Mouse (Mus musculus): Measurements from ENCODE around the gene Otud6a.
"Not testable (repeated sequence)": the region's sequence is repeated elsewhere in the genome, so short reads cannot be mapped to it uniquely, and the experiment has no call there.

The Otud6a gene

DNA sequence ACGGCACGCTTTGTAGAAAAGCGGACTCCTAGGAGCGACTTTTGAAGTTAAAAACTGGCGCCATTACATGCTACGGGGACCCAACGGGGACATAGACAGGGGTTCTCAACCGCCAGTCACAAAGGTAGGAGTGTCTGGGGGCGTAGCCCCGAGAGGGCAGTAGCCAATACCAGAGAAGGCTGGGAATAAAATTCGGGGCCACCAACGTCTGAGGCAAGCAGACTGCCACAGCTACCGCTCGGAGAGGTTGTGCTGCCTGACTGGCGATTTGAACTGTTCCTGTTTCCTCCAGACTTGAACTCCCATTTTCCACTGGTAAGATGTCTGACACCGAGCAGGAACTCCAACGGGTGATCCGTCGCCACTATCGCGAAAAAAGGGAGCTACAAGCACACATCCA is at the start of gene Otud6a:
TSS of gene Otud6a (plus strand) at position 321 of the 400 bp plus-strand sequence.
- DNase-seq (ENCODE audit: low read depth, low spot score): no peak

GRCm38 (mm10) chrX:100389887-100390286 is 38.9 kb upstream of the Otud6a start:
- DNase-seq (ENCODE audit: low read depth, low spot score): no peak

GRCm38 (mm10) chrX:100392304-100392703 is 36.5 kb upstream of the Otud6a start:
- peak; percentile 1 for DNase-seq (ENCODE audit: low read depth, low spot score)

DNA sequence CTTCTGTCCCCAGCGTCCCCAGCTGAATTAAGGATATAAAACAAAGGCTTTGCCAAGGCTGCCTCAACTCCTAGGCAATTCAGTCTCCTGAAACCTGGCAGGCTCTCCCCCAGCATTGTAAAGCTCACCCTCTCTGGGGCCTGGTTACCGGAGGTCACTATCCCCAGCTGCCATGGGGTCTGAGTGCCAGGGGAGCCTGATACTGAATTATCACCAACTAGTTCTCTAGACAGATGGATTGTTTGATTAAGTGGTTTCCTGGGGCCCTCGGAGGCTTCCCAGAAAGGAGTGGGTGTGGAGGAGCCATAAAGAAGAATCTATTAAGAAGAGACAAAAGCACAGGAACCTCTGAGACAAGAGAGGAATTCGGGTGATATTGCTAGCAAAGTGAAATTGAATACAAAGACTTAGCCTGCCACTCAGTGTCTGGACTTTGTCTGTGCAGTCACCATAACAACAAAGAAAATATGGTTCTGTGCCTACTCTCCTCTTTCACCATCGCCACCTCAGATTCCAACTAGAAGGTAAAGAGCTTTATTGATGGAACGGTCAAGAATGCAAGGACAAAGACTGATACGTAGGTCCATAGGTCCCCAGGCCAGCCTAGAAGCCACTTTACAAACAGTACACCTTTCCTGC is 34.5 kb upstream of the Otud6a start:
- DNase-seq (ENCODE audit: low read depth, low spot score): no peak

GRCm38 (mm10) chrX:100395026-100395425 is 33.8 kb upstream of the Otud6a start:
- peak; percentile 0 for DNase-seq (ENCODE audit: low read depth, low spot score)

- no peak for DNase-seq (ENCODE audit: low read depth, low spot score)
Measured at GRCm38 (mm10) chrX:100400900-100401299, 27.9 kb upstream of the Otud6a start.

DNA sequence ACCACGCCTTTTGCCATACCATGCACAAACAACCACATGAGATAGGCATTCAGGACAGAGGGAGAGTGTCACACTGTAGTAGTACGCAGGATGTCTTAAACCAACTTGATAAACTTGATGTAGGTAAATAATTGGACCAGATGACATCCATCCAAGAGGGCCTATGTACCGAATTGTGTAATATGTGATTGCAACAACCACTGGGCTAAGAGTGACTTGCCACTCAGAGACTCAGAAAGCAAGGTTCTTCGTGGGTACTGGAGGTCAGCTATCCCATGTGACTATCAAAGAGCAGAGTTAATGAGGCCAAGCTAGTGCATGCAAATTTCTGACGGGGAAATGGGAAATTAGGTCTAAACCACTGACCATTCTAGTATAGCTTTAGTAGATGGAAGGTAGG is 27.2 kb upstream of the Otud6a start:
- no peak for DNase-seq (ENCODE audit: low read depth, low spot score)

GRCm38 (mm10) chrX:100409245-100409644 is 19.6 kb upstream of the Otud6a start:
- no peak for DNase-seq (ENCODE audit: low read depth, low spot score)

GRCm38 (mm10) chrX:100432311-100432710 is 3.5 kb downstream of the Otud6a start:
- no peak for DNase-seq (ENCODE audit: low read depth, low spot score)

- DNase-seq (ENCODE audit: low read depth, low spot score): not testable (repeated sequence)
Measured at GRCm38 (mm10) chrX:100442617-100443016, 13.8 kb downstream of the Otud6a start, which contains the start of gene Awat2. TSS of gene Awat2 (minus strand) at chrX:100442717.

DNA sequence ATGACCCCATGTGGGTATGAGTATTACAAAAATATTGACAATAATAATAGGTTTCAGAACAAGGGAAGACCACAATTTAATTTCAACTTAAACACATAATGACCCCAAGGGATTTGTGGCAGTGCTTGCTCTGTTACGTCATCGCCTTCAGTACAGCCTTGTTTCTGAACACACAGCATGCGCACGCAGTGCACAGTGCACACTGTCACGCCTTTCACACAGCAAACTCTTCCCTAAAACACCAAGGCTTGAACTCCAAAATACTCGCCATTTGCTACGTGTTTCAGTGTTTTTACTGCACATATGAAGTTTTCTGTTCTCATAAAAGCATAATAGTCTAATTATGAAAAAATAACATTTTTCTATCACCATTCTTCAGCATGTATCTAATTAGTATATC is 14.7 kb downstream of the Otud6a start:
- no peak for DNase-seq (ENCODE audit: low read depth, low spot score)

- no peak for DNase-seq (ENCODE audit: low read depth, low spot score)
Measured at GRCm38 (mm10) chrX:100468047-100468446, 39.2 kb downstream of the Otud6a start.

GRCm38 (mm10) chrX:100470126-100470525 is 41.3 kb downstream of the Otud6a start:
- no peak for DNase-seq (ENCODE audit: low read depth, low spot score)

DNA sequence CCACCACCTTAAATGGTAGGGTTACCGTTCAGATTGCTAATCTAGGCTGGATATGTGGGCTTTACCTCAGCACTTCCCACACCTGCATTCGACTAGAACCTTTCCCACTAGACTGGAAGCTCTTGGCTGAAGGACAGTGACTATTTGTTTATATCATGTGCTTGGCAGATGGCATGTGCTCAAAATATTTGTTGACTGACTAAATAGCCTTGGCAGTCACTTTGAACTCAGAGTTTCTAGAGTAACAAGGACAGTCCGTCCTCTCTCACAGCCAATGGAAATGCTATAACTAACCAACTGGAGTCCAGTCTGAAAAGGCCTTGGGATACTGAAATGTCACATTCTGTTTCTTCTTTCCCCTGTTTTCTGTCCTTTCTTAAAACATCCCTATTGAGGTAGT is 42.7 kb downstream of the Otud6a start:
- no peak for DNase-seq (ENCODE audit: low read depth, low spot score)

- DNase-seq (ENCODE audit: low read depth, low spot score): no peak
Measured at GRCm38 (mm10) chrX:100475569-100476223, 46.9 kb downstream of the Otud6a start.

Measured in CD4-positive, CD25-positive, alpha-beta regulatory T cell, adult 2 months (primary cell).